Mouse (Mus musculus): Measurements from ENCODE around the gene Gna14.

- TF ChIP-seq GATA1 (IDR thresholded peaks at IDR 0.05; ENCODE audit: borderline replicate concordance, low read length) = no peak
- no peak for TF ChIP-seq CTCF (IDR thresholded peaks at IDR 0.05; ENCODE audit: low read depth, low read length)
- TF ChIP-seq TAL1 (conservative IDR thresholded peaks at IDR 0.05; ENCODE audit: low read depth, low read length) = no peak
Measured at GRCm38 (mm10) chr19:16529999-16530398, 94.4 kb downstream of the Gna14 start.

Measured in G1E (cell line).